Mouse (Mus musculus) small intestine, adult 2 months (tissue): ENCODE results near the gene Ddx23. TPM values are rescaled to one million over a fixed set of nuclear protein-coding genes. Genes with fewer than 3 reads are reported as not detected.
A peak's percentile ranks its signal among the peaks of the same experiment; 100 is the strongest.

Source experiments
- H3K27ac ChIP-seq: fragments of 200-500 bp; 2 replicates; pipeline ENCODE4 v1.5.1; 2012; ENCODE audit warnings: low read depth, low read length, control low read depth, inconsistent platforms; ENCODE audit not compliant: insufficient read depth
- H3K27me3 ChIP-seq: fragments of 200-500 bp; 2 replicates; pipeline ENCODE4 v1.6.1; 2012; ENCODE audit warnings: mild to moderate bottlenecking, moderate library complexity, low read length, inconsistent platforms; ENCODE audit not compliant: control insufficient read depth, insufficient read depth
- H3K36me3 ChIP-seq: fragments of 200-500 bp; 2 replicates; pipeline ENCODE4 v1.6.1; 2012; ENCODE audit warnings: mild to moderate bottlenecking, low read length, control low read depth, inconsistent platforms; ENCODE audit not compliant: control insufficient read depth, insufficient read depth
- H3K4me1 ChIP-seq: fragments of 200-500 bp; 2 replicates; pipeline ENCODE4 v1.6.1; 2012; ENCODE audit warnings: low read length, inconsistent platforms, mixed read lengths; ENCODE audit not compliant: control insufficient read depth, insufficient read depth, insufficient read length
- H3K4me3 ChIP-seq: fragments of 200-500 bp; 2 replicates; pipeline ENCODE4 v1.5.1; 2012; ENCODE audit warnings: low read depth, mild to moderate bottlenecking, control low read depth, inconsistent platforms, low read length, moderate library complexity
- CTCF ChIP-seq: fragments of 200-500 bp; IDR thresholded peaks from 2 replicates; pipeline ENCODE4 v1.5.1; 2012; ENCODE audit warnings: low read depth, mild to moderate bottlenecking, control low read depth, inconsistent platforms, low read length, moderate library complexity, mixed read lengths; ENCODE audit not compliant: insufficient replicate concordance, insufficient read length; ENCODE audit errors: extremely low read depth
- POLR2A ChIP-seq: fragments of 200-500 bp; IDR thresholded peaks from 2 replicates; pipeline ENCODE4 v1.6.1; 2012; ENCODE audit warnings: low read depth, mild to moderate bottlenecking, control low read depth, inconsistent platforms, low read length, moderate library complexity
- WGBS: fragments of 180-500 bp; shearing (Covaris S2); methylation state at CpG from one replicate; pipeline ENCODE4 v1.1.7; 2018; 5-methylcytosine and 5-hydroxymethylcytosine counted together
- polyA plus RNA-seq: library from polyadenylated mRNA; depleted of rRNA; stranded (reverse); fragments of >200 nt; gene quantifications from 2 replicates; pipeline ENCODE4 v1.2.3, GENCODE M21; 2012

The Ddx23 gene
- polyA plus RNA-seq, 1 experiment: 24.3 TPM

DNA sequence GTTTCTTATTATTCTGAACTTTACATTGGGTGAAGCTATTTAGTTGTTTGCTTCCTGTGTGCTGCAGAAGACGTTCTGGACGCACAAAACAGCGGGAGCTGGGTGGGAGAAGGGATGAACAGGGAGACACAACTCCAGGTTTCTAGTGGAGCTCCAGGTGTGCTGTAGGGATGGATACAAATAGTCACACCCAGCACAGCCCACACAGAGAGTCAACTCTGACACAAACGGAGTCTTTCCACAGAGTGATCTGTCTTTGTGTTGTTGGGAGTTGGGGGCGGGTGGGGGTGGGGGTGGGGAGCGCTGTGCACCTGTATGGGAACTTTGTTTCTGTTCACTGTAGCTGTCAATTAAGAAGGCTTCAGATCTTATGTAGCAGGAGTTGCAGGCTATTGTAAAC is 40.0 kb downstream of the Ddx23 start:
- Histone ChIP-seq H3K27me3 (no peaks in the 10 kb centered on the region), H3K4me1 (peaks cover 9% of the 10 kb centered on the region; the same call in 1 of the 2 replicates), H3K36me3 (no peaks in the 10 kb centered on the region), H3K27ac (no peak overlapping the region), H3K4me3 (no peak overlapping the region)
- TF ChIP-seq CTCF (no peak), POLR2A (no peak)
- WGBS: 62% methylated on average over 6 of the region's 6 CpGs

DNA sequence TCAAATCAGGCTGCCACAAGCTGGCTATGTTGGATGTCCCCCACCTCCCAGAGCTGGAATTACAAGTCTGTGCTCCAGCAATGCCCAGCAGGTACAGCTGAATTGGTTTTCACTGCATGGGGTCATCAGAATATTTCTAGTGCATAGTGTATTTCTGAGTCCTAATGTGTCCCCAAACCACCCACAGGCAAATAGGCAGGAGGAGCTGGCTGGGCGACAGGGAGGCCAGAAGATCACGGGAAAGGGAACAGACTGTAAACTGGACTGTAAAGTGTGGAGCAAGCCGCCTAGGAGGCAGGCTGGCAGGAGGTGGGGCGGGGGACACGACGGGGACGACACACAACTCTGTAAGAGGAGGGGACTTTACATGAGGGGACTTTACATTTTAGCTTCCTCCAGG is 40.5 kb downstream of the Ddx23 start:
- Histone ChIP-seq H3K27me3 (no peaks in the 10 kb centered on the region), H3K27ac (no peak overlapping the region), H3K4me3 (no peak overlapping the region), H3K4me1 (peaks cover 9% of the 10 kb centered on the region; the same call in 1 of the 2 replicates), H3K36me3 (no peaks in the 10 kb centered on the region)
- TF ChIP-seq CTCF (no peak), POLR2A (no peak)
- WGBS: 33% methylated on average over 7 of the region's 7 CpGs

DNA sequence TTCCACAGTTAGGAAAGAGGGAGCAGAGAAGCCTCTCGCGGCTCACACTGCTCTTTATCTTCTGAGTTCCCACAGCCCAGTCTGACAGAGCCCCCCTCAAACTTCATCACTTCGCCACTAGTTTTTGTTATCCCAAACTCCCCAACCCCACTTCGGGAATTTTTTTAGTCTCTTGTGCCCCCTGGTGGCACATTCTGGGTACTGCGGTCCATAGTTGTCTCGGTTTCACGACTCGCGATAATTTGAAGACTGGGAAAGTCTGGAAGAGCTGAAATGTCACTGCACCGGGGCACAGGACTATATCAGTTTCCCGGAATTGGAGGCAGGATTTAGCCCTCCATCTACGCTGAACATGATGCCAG is 45.5 kb downstream of the Ddx23 start:
- Histone ChIP-seq H3K27me3 (no peaks in the 10 kb centered on the region), H3K4me3 (peak overlapping the region; percentile 48), H3K4me1 (peaks cover 9% of the 10 kb centered on the region), H3K27ac (peak overlapping the region; percentile 64), H3K36me3 (no peaks in the 10 kb centered on the region)
- TF ChIP-seq POLR2A: peak; percentile 28; the same call in 1 of the 2 replicates
- TF ChIP-seq CTCF: peak; percentile 98; the same call in 1 of the 2 replicates
- 2% methylated on average over 12 of the region's 12 CpGs for WGBS

DNA sequence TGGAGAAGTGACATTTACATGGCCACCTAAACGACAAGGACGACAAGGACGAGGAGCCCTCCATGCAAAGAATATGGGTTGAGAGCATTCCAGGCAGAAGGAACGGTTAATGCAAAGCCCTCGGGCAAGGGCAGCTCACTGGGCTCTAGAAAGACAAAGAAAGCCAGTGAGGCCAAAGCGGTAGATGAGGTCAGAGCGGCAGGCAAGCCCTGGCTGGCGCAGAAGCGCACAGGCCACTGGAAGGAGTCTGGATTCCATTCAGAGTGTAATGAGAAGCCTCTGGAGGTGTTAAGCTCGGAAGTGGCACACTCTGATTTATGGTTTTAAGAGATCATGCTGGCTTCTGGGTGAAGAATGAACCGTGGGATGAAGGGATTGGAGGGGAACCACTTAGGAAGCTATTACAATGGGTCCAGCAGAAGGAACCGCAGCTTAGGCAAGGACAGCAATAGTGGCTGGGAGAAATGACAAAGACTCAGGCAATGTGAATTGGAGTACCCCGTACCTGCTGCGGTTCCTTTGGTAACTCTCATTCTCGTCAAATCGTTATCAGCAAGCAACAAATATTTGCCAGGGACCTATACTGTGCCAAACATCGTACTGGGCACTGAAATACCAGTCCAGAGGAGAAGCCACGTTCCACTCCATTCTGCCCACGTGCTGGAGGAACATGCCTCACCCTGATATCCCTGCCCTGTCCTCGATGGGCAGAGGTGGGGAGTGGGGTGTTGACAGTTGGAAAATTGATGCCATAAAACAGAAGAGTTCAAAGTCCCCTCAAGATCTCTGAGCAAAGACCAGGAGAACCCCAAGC is 46.1 kb downstream of the Ddx23 start:
- H3K4me3 ChIP-seq: peak overlapping the region; percentile 48
- TF ChIP-seq CTCF (no peak), POLR2A (no peak)
- 19% methylated on average over 20 of the region's 20 CpGs for WGBS
- no peaks in the 10 kb centered on the region for H3K27me3 ChIP-seq
- peak overlapping the region; percentile 89 for H3K27ac ChIP-seq
- peaks cover 9% of the 10 kb centered on the region for H3K4me1 ChIP-seq
- no peaks in the 10 kb centered on the region for H3K36me3 ChIP-seq

DNA sequence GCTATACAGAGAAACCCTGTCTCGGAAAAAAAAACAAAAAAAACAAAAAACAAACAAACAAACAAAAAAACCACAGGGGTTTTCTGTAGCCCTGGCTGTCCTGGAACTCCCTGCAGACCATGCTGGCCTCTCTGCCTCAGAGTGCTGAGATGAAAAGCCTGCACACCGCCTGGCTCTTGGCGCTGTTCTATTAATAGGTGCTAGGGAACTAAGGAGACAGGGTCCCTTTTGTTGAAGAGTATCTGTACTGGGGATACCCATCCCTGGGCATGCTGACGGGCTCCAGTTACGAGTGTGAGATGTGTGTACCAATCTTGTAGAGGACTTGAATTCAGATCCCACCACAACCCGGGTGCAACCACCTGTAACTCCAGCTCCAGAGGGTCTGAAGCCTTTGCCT is 46.9 kb downstream of the Ddx23 start:
- Histone ChIP-seq H3K27ac (peak overlapping the region; percentile 89), H3K4me1 (peaks cover 9% of the 10 kb centered on the region), H3K27me3 (no peaks in the 10 kb centered on the region), H3K4me3 (peak overlapping the region; percentile 25), H3K36me3 (no peaks in the 10 kb centered on the region)
- 33% methylated on average over 6 of the region's 6 CpGs for WGBS
- no peak for TF ChIP-seq POLR2A
- TF ChIP-seq CTCF: no peak

DNA sequence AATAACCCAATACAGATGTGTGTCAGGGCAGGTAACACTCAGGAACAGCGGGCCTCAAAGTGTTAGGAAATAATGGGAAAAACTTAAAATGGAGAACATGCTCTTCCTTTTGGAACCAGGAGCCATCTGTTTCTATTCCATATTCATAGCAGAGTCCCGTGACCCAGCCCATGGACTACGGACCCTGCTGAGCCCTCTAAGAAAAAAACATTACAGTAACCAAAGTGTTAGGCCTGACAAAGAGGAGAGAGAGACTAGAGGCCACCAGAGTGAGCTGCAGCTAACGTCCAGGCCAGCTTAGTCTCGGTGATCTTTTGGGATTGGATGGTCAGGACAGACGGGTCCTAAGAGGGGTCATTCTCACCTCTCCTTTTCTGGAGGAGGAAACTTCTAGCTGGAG is 47.7 kb downstream of the Ddx23 start:
- no peak for TF ChIP-seq CTCF
- peak; percentile 34; the same call in 1 of the 2 replicates for TF ChIP-seq POLR2A
- Histone ChIP-seq H3K4me3 (peak overlapping the region; percentile 18; the same call in 1 of the 2 replicates), H3K4me1 (peaks cover 9% of the 10 kb centered on the region), H3K27me3 (no peaks in the 10 kb centered on the region), H3K27ac (peak overlapping the region; percentile 89), H3K36me3 (no peaks in the 10 kb centered on the region)
- 22% methylated on average over 6 of the region's 6 CpGs for WGBS

DNA sequence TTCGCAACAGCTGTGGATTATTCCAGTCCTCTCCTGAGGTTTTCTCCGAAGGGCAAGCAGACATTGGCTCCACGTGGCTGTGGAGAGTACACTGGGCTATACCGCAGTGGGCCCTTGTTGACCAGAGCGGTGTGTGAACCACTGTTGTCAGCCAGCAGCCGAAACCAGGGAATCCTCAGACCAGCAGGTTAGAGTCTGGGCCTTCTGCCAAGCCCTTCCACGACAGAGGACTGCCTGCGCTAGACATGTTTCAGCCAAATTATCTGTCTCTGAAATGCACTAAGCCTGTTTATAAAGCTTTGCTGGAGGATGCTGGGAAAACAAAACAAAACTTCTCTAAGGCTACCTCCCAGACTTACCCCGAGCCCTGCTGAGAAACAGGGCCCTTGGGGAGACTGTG is 48.1 kb downstream of the Ddx23 start:
- peak overlapping the region; percentile 89 for H3K27ac ChIP-seq
- no peaks in the 10 kb centered on the region for H3K36me3 ChIP-seq
- no peaks in the 10 kb centered on the region for H3K27me3 ChIP-seq
- no peak overlapping the region for H3K4me3 ChIP-seq
- TF ChIP-seq POLR2A: no peak
- TF ChIP-seq CTCF: no peak
- 17% methylated on average over 9 of the region's 9 CpGs for WGBS
- peaks cover 9% of the 10 kb centered on the region for H3K4me1 ChIP-seq
